Mouse (Mus musculus) lung, adult 2 months (tissue): ENCODE measurements around the gene Ppfia4.

Experiments
- CTCF ChIP-seq: fragments of 200-500 bp; IDR thresholded peaks from 2 replicates; pipeline ENCODE4 v1.5.1; 2011; ENCODE audit warnings: mild to moderate bottlenecking, low read length, control low read depth; ENCODE audit not compliant: insufficient read depth
- POLR2A ChIP-seq: fragments of 200-500 bp; IDR thresholded peaks from 2 replicates; pipeline ENCODE4 v1.6.1; 2011; ENCODE audit warnings: low read depth, mild to moderate bottlenecking, control low read depth, low read length, borderline replicate concordance; ENCODE audit errors: extremely low read depth

DNA sequence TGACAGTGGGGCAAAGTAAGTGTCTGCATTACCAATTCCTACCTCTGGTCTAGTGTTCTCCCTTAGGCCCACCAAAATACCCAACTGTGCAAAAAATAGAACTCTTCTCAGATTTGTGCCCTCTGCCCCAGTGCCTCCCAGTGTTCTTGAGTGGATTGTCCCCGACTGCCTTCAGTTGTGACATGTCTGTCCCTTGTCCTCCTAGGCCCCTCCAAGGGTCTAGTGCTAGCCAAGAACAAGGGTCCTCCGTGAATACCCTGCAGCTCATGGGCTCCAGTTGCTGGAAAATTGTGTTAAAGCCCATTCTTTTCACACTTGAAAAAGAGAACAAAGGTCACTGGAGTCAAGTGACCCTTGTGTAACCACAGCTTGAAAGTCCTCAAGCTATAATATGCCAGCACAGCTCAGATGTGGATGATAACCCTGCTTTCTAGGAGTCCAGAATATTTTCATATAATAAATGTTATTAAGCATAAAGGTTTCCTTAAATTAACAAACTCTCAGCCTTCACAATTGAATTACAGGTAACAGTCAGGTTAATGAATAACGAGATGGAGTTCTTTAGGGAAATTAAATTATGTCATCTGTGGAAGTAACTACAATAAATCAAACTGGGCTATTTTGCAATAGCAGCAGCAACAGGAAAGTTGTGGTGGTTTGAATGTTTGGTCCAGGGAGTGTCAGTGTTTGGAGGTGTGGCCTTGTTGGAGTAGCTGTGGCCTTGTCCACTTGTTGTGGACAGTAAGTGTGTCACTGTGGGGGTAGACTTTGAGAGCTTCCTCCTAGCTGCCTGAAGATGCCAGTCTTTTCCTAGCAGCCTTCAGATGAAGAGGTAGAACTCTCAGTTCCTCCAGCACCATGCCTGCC is 38.8 kb downstream of the Ppfia4 start:
- TF ChIP-seq POLR2A, result no peak
- no peak for TF ChIP-seq CTCF
